In genomic region chr7:134224421-134224740, GRCm38 (mm10) we compare ENCODE assay signal across 9 mouse cellular contexts. TPM values are rescaled to one million over a fixed set of nuclear protein-coding genes. Genes with fewer than 3 reads are reported as not detected.
A peak's percentile ranks its signal among the peaks of the same experiment; 100 is the strongest.
DNase-seq lines count a peak whose midpoint lies in the region; ATAC-seq and TF ChIP-seq lines count a peak whose summit lies in the region.
"Had no signal": no experiment of that assay in that cellular context is flagged by ENCODE, and none has a peak within 500 bp of the region (broad histone marks: within the 10 kb centered on the region; RNA-seq: fewer than 3 reads in every experiment).

No protein-coding gene starts in this region.

- H3K4me3 ChIP-seq in lung, embryonic 14.5 days (ENCODE audit: low read depth, low read length): peak overlapping the region; percentile 67
- peak overlapping the region; percentile 67 for H3K4me3 ChIP-seq in embryonic facial prominence, embryonic 14.5 days (ENCODE audit: low read depth, low read length)
- peak overlapping the region; percentile 62 for H3K4me3 ChIP-seq in hindbrain, embryonic 13.5 days
- H3K4me3 ChIP-seq in midbrain, embryonic 12.5 days: peak overlapping the region; percentile 63

- WGBS in lung, embryonic 14.5 days: 0% methylated on average over 14 of the region's 14 CpGs
- WGBS in embryonic facial prominence, embryonic 14.5 days: 0% methylated on average over 10 of the region's 14 CpGs
- WGBS in hindbrain, embryonic 13.5 days: under 1% methylated on average over 14 of the region's 14 CpGs
- 0% methylated on average over 14 of the region's 14 CpGs for WGBS in midbrain, embryonic 12.5 days

- H3K27me3 ChIP-seq in lung, embryonic 14.5 days (ENCODE audit: insufficient read depth, low read length): no peaks in the 10 kb centered on the region
- H3K27me3 ChIP-seq in embryonic facial prominence, embryonic 14.5 days (replicated peaks; ENCODE audit: control insufficient read depth, insufficient read depth, low read length): peaks cover 19% of the 10 kb centered on the region; the same call in 1 of the 2 replicates
- peaks cover 26% of the 10 kb centered on the region for H3K27me3 ChIP-seq in hindbrain, embryonic 13.5 days
- peaks cover 35% of the 10 kb centered on the region for H3K27me3 ChIP-seq in midbrain, embryonic 12.5 days

- peak overlapping the region; percentile 75 for H3K9ac ChIP-seq in lung, embryonic 14.5 days
- H3K9ac ChIP-seq in embryonic facial prominence, embryonic 14.5 days (ENCODE audit: low read depth, low read length): peak overlapping the region; percentile 76
- peak overlapping the region; percentile 80 for H3K9ac ChIP-seq in hindbrain, embryonic 13.5 days
- peak overlapping the region; percentile 56 for H3K9ac ChIP-seq in midbrain, embryonic 12.5 days (replicated peaks)

- ATAC-seq in lung, embryonic 14.5 days (ENCODE audit: insufficient read depth): no peak
- ATAC-seq in embryonic facial prominence, embryonic 14.5 days (ENCODE audit: low read depth): no peak; the same call in 1 of the 2 replicates
- ATAC-seq in hindbrain, embryonic 13.5 days (ENCODE audit: low FRiP score): peak; percentile 69; the same call in 1 of the 2 replicates
- no peak; the same call in 1 of the 2 replicates for ATAC-seq in midbrain, embryonic 12.5 days (ENCODE audit: low FRiP score, low read depth)

- TF ChIP-seq CTCF in lung, embryonic 14.5 days (IDR thresholded peaks at IDR 0.05; ENCODE audit: low read depth): no peak

- 0 out of 2 replicates have a peak, but pooled peaks cover 3% of the 10 kb centered on the region for H3K36me3 ChIP-seq in lung, embryonic 14.5 days (ENCODE audit: insufficient read depth)
- no peaks in the 10 kb centered on the region for H3K36me3 ChIP-seq in embryonic facial prominence, embryonic 14.5 days (ENCODE audit: control insufficient read depth, insufficient read depth, low read length)
- H3K36me3 ChIP-seq in hindbrain, embryonic 13.5 days: no peaks in the 10 kb centered on the region
- no peaks in the 10 kb centered on the region for H3K36me3 ChIP-seq in midbrain, embryonic 12.5 days

- no peak for DNase-seq in lung, embryonic 14.5 days
- DNase-seq in lung, postnatal 36 days: no peak
- DNase-seq in embryonic facial prominence, embryonic 14.5 days (ENCODE audit: low spot score): no peak
- DNase-seq in spleen, adult 18-20 months: no peak
- no peak for DNase-seq in embryo, embryonic 9.5 days (ENCODE audit: extremely low spot score)
- DNase-seq in layer of hippocampus, adult 18-20 months (ENCODE audit: low spot score in 2 of 2): no peak

- peak overlapping the region; percentile 89 for H3K4me2 ChIP-seq in lung, embryonic 14.5 days
- H3K4me2 ChIP-seq in embryonic facial prominence, embryonic 14.5 days (ENCODE audit: low read depth, low read length): peak overlapping the region; percentile 98
- peak overlapping the region; percentile 92 for H3K4me2 ChIP-seq in hindbrain, embryonic 13.5 days
- H3K4me2 ChIP-seq in midbrain, embryonic 12.5 days (replicated peaks): peak overlapping the region; percentile 97

- peak overlapping the region; percentile 90 for H3K27ac ChIP-seq in lung, embryonic 14.5 days (ENCODE audit: low read depth)
- peak overlapping the region; percentile 77 for H3K27ac ChIP-seq in embryonic facial prominence, embryonic 14.5 days (replicated peaks; ENCODE audit: low read depth, low read length)
- peak overlapping the region; percentile 64 for H3K27ac ChIP-seq in hindbrain, embryonic 13.5 days
- no peak overlapping the region for H3K27ac ChIP-seq in midbrain, embryonic 12.5 days (replicated peaks)
- H3K27ac ChIP-seq: macrophage had no signal

- no peaks in the 10 kb centered on the region for H3K9me3 ChIP-seq in lung, embryonic 14.5 days (ENCODE audit: low read depth, low read length)
- H3K9me3 ChIP-seq in embryonic facial prominence, embryonic 14.5 days (ENCODE audit: control insufficient read depth, low read length): no peaks in the 10 kb centered on the region
- no peaks in the 10 kb centered on the region for H3K9me3 ChIP-seq in hindbrain, embryonic 13.5 days
- no peaks in the 10 kb centered on the region for H3K9me3 ChIP-seq in midbrain, embryonic 12.5 days

- peaks cover 25% of the 10 kb centered on the region for H3K4me1 ChIP-seq in lung, embryonic 14.5 days (ENCODE audit: insufficient read depth)
- H3K4me1 ChIP-seq in embryonic facial prominence, embryonic 14.5 days (ENCODE audit: control insufficient read depth, insufficient read depth, low read length): peaks cover 5% of the 10 kb centered on the region; the same call in 1 of the 2 replicates
- peaks cover 27% of the 10 kb centered on the region for H3K4me1 ChIP-seq in hindbrain, embryonic 13.5 days (replicated peaks)
- peaks cover 25% of the 10 kb centered on the region for H3K4me1 ChIP-seq in midbrain, embryonic 12.5 days

RNA-seq across cellular contexts. Expression of gene Adam12, which starts 7.6 kb away (rescaled TPM):
- 40.3 and 50.9 TPM in 2 replicates for polyA plus RNA-seq in lung, embryonic 14.5 days (2014; fragmentation: Nextera tagmentation; extraction: Ambion mirVana)
- 22.6 and 24.7 TPM in 2 replicates for polyA plus RNA-seq in embryonic facial prominence, embryonic 14.5 days (2014; fragmentation: Nextera tagmentation; extraction: Ambion mirVana)
- polyA plus RNA-seq in hindbrain, embryonic 13.5 days (2015; fragmentation: Nextera tagmentation; extraction: Ambion mirVana): 2.6 and 3.1 TPM in 2 replicates
- 3.0 and 3.5 TPM in 2 replicates for polyA plus RNA-seq in midbrain, embryonic 12.5 days (2016; fragmentation: Nextera tagmentation; extraction: Ambion mirVana)
- 1 to 10 TPM; 5.0 to 6.3 TPM for total RNA-seq in layer of hippocampus, adult 18-20 months (2021)
- polyA plus RNA-seq: macrophage had no signal
